Mouse (Mus musculus) hindbrain, embryonic 15.5 days (tissue): ENCODE data around the gene Tmbim6. TPM values are rescaled to one million over a fixed set of nuclear protein-coding genes. Genes with fewer than 3 reads are reported as not detected.
"Not testable (repeated sequence)": the region's sequence is repeated elsewhere in the genome, so short reads cannot be mapped to it uniquely, and the experiment has no call there.

ENCODE experiments used
- ATAC-seq: fragments of 200-750 bp; cut with Nextera tagmentation; 2 replicates; pipeline ENCODE4 v1.8.0; 2017; ENCODE audit warnings: low read depth, moderate number of reproducible peaks, moderate TSS enrichment; ENCODE audit not compliant: low FRiP score
- H3K27ac ChIP-seq: fragments of 300-500 bp; sonication (generic); replicated peaks from 2 replicates; pipeline ENCODE4 v1.5.1; 2015; ENCODE audit warnings: mild to moderate bottlenecking, inconsistent platforms
- H3K27me3 ChIP-seq: fragments of 300-500 bp; sonication (generic); 2 replicates; pipeline ENCODE4 v1.6.1; 2015; ENCODE audit warnings: control low read depth, inconsistent platforms
- H3K36me3 ChIP-seq: fragments of 300-500 bp; sonication (generic); 2 replicates; pipeline ENCODE4 v1.6.1; 2015; ENCODE audit warnings: control low read depth, inconsistent platforms
- H3K4me1 ChIP-seq: fragments of 300-500 bp; sonication (generic); replicated peaks from 2 replicates; pipeline ENCODE4 v1.6.1; 2015; ENCODE audit warnings: control low read depth, inconsistent platforms
- H3K4me2 ChIP-seq: fragments of 300-500 bp; sonication (generic); 2 replicates; pipeline ENCODE4 v1.6.1; 2015; ENCODE audit warnings: moderate library complexity, mild to moderate bottlenecking, inconsistent platforms
- H3K4me3 ChIP-seq: fragments of 300-500 bp; sonication (generic); 2 replicates; pipeline ENCODE4 v1.5.1; 2015; ENCODE audit warnings: mild to moderate bottlenecking, inconsistent platforms
- H3K9ac ChIP-seq: fragments of 300-500 bp; sonication (generic); 2 replicates; pipeline ENCODE4 v1.6.1; 2015; ENCODE audit warnings: inconsistent platforms
- H3K9me3 ChIP-seq: fragments of 300-500 bp; sonication (generic); 2 replicates; pipeline ENCODE4 v1.6.1; 2016; ENCODE audit warnings: control low read depth, inconsistent platforms
- WGBS: fragments of 180-500 bp; shearing (Covaris S2); methylation state at CpG from one replicate; pipeline ENCODE4 v1.1.7; 2015; 5-methylcytosine and 5-hydroxymethylcytosine counted together
- polyA plus RNA-seq: library from polyadenylated mRNA; unstranded; fragments of >200 nt; fragmentation: Nextera tagmentation; extraction: Ambion mirVana; gene quantifications from 2 replicates; pipeline ENCODE4 v1.2.1, GENCODE M21; 2015

The Tmbim6 gene
- polyA plus RNA-seq, 1 experiment from 2014 or later, result 320 TPM

GRCm38 (mm10) chr15:99442358-99442757 lies 49.7 kb downstream of the Tmbim6 start:
- no peaks in the 10 kb centered on the region for H3K27me3 ChIP-seq
- H3K36me3 ChIP-seq, result peaks cover 3% of the 10 kb centered on the region; the same call in 1 of the 2 replicates
- 88% methylated on average over 7 of the region's 7 CpGs for WGBS
- no peaks in the 10 kb centered on the region for H3K9me3 ChIP-seq
- H3K4me1 ChIP-seq, result peaks cover 35% of the 10 kb centered on the region
- no peak overlapping the region for H3K4me3 ChIP-seq
- H3K4me2 ChIP-seq, result no peak overlapping the region
- no peak overlapping the region for H3K9ac ChIP-seq
- H3K27ac ChIP-seq, result no peak overlapping the region
- no peak for ATAC-seq

- H3K9ac ChIP-seq, result no peak overlapping the region
- peak; percentile 47; the same call in 1 of the 2 replicates for ATAC-seq
Observed at GRCm38 (mm10) chr15:99445567-99445966, 52.9 kb downstream of the Tmbim6 start.

GRCm38 (mm10) chr15:99446136-99446535 lies 53.5 kb downstream of the Tmbim6 start:
- H3K27me3 ChIP-seq, H3K9ac ChIP-seq, H3K4me3 ChIP-seq, H3K9me3 ChIP-seq, H3K36me3 ChIP-seq, H3K4me2 ChIP-seq, ATAC-seq: not testable (repeated sequence)
- Histone ChIP-seq H3K4me1 (peaks cover 25% of the 10 kb centered on the region), H3K27ac (0 out of 2 replicates have a peak overlapping the region, but pooled peaks have one; percentile 35)
- WGBS, result 91% methylated on average over 10 of the region's 10 CpGs

More at GRCm38 (mm10) chr15:99445567-99445966, 52.9 kb downstream of the Tmbim6 start:
- Histone ChIP-seq H3K9me3 (no peaks in the 10 kb centered on the region), H3K36me3 (no peaks in the 10 kb centered on the region), H3K4me2 (peak overlapping the region; percentile 27), H3K4me3 (no peak overlapping the region), H3K27me3 (no peaks in the 10 kb centered on the region), H3K27ac (peak overlapping the region; percentile 35; the same call in 1 of the 2 replicates), H3K4me1 (peaks cover 31% of the 10 kb centered on the region)
- 31% methylated on average over 6 of the region's 6 CpGs for WGBS

GRCm38 (mm10) chr15:99449131-99449750 lies 56.6 kb downstream of the Tmbim6 start:
- H3K27ac ChIP-seq, result peak overlapping the region; percentile 55
- no peaks in the 10 kb centered on the region for H3K27me3 ChIP-seq
- H3K4me3 ChIP-seq, result no peak overlapping the region
- H3K4me1 ChIP-seq, result peaks cover 39% of the 10 kb centered on the region
- no peaks in the 10 kb centered on the region for H3K36me3 ChIP-seq
- H3K9ac ChIP-seq, result no peak overlapping the region
- 48% methylated on average over 9 of the region's 9 CpGs for WGBS
- no peaks in the 10 kb centered on the region for H3K9me3 ChIP-seq
- no peak overlapping the region for H3K4me2 ChIP-seq
- ATAC-seq, result peak; percentile 68

- no peak for ATAC-seq
- no peak overlapping the region for H3K4me2 ChIP-seq
- no peaks in the 10 kb centered on the region for H3K9me3 ChIP-seq
- no peak overlapping the region for H3K4me3 ChIP-seq
- H3K27me3 ChIP-seq, result no peaks in the 10 kb centered on the region
- no peaks in the 10 kb centered on the region for H3K36me3 ChIP-seq
- H3K9ac ChIP-seq, result no peak overlapping the region
- H3K4me1 ChIP-seq, result peaks cover 45% of the 10 kb centered on the region
- WGBS, result 84% methylated on average over 8 of the region's 8 CpGs
- H3K27ac ChIP-seq, result peak overlapping the region; percentile 55
Observed at GRCm38 (mm10) chr15:99449751-99450280, 57.1 kb downstream of the Tmbim6 start.

- 68% methylated on average over 11 of the region's 11 CpGs for WGBS
- ATAC-seq, result no peak
- no peak overlapping the region for H3K4me2 ChIP-seq
- no peaks in the 10 kb centered on the region for H3K27me3 ChIP-seq
- no peak overlapping the region for H3K4me3 ChIP-seq
- H3K4me1 ChIP-seq, result peaks cover 59% of the 10 kb centered on the region
- H3K9me3 ChIP-seq, result no peaks in the 10 kb centered on the region
- H3K36me3 ChIP-seq, result no peaks in the 10 kb centered on the region
- H3K27ac ChIP-seq, result no peak overlapping the region
- H3K9ac ChIP-seq, result no peak overlapping the region
Observed at GRCm38 (mm10) chr15:99453153-99453900, 60.6 kb downstream of the Tmbim6 start.

- H3K4me2 ChIP-seq, result peak overlapping the region; percentile 89
- no peaks in the 10 kb centered on the region for H3K36me3 ChIP-seq
- 0 out of 2 replicates have a peak overlapping the region, but pooled peaks have one; percentile 7 for H3K9ac ChIP-seq
- 52% methylated on average over 7 of the region's 7 CpGs for WGBS
- no peaks in the 10 kb centered on the region for H3K27me3 ChIP-seq
- peaks cover 59% of the 10 kb centered on the region for H3K4me1 ChIP-seq
- ATAC-seq, result no peak
- no peak overlapping the region; the same call in 1 of the 2 replicates for H3K27ac ChIP-seq
- H3K4me3 ChIP-seq, result no peak overlapping the region
- no peaks in the 10 kb centered on the region for H3K9me3 ChIP-seq
Observed at GRCm38 (mm10) chr15:99454585-99455279, 62.0 kb downstream of the Tmbim6 start.

GRCm38 (mm10) chr15:99455415-99455814 lies 62.7 kb downstream of the Tmbim6 start:
- Histone ChIP-seq H3K9ac (0 out of 2 replicates have a peak overlapping the region, but pooled peaks have one; percentile 11), H3K27ac (no peak overlapping the region)

GRCm38 (mm10) chr15:99456338-99456962 lies 63.8 kb downstream of the Tmbim6 start:
- peak overlapping the region; percentile 95 for H3K27ac ChIP-seq
- H3K4me1 ChIP-seq, result peaks cover 55% of the 10 kb centered on the region
- no peaks in the 10 kb centered on the region for H3K36me3 ChIP-seq
- WGBS, result 7% methylated on average over 7 of the region's 7 CpGs
- ATAC-seq, result no peak
- H3K4me3 ChIP-seq, result peak overlapping the region; percentile 94
- no peaks in the 10 kb centered on the region for H3K9me3 ChIP-seq
- H3K27me3 ChIP-seq, result no peaks in the 10 kb centered on the region
- H3K4me2 ChIP-seq, result peak overlapping the region; percentile 89
- H3K9ac ChIP-seq, result peak overlapping the region; percentile 81

More at GRCm38 (mm10) chr15:99455415-99455814, 62.7 kb downstream of the Tmbim6 start:
- no peaks in the 10 kb centered on the region for H3K27me3 ChIP-seq
- H3K9me3 ChIP-seq, result no peaks in the 10 kb centered on the region
- no peaks in the 10 kb centered on the region for H3K36me3 ChIP-seq
- H3K4me1 ChIP-seq, result peaks cover 55% of the 10 kb centered on the region
- no peak overlapping the region for H3K4me3 ChIP-seq
- peak overlapping the region; percentile 89 for H3K4me2 ChIP-seq
- WGBS, result 81% methylated on average over 3 of the region's 3 CpGs
- no peak for ATAC-seq

- H3K4me2 ChIP-seq, result peak overlapping the region; percentile 89
- no peaks in the 10 kb centered on the region for H3K9me3 ChIP-seq
- peaks cover 55% of the 10 kb centered on the region for H3K4me1 ChIP-seq
- H3K27ac ChIP-seq, result peak overlapping the region; percentile 95
- WGBS, result under 1% methylated on average over 42 of the region's 43 CpGs
- no peaks in the 10 kb centered on the region for H3K36me3 ChIP-seq
- peak overlapping the region; percentile 94 for H3K4me3 ChIP-seq
- H3K27me3 ChIP-seq, result no peaks in the 10 kb centered on the region
- peak overlapping the region; percentile 81 for H3K9ac ChIP-seq
- peak; percentile 81 for ATAC-seq
Observed at GRCm38 (mm10) chr15:99456963-99457605, 64.4 kb downstream of the Tmbim6 start.
